Mouse (Mus musculus) small intestine, adult 2 months (tissue): Measurements from ENCODE around the gene Zcchc14. TPM values are rescaled to one million over a fixed set of nuclear protein-coding genes. Genes with fewer than 3 reads are reported as not detected.
A peak's percentile ranks its signal among the peaks of the same experiment; 100 is the strongest.

Source experiments
- H3K27ac ChIP-seq: fragments of 200-500 bp; 2 replicates; pipeline ENCODE4 v1.5.1; 2012; ENCODE audit warnings: low read depth, low read length, control low read depth, inconsistent platforms; ENCODE audit not compliant: insufficient read depth
- H3K27me3 ChIP-seq: fragments of 200-500 bp; 2 replicates; pipeline ENCODE4 v1.6.1; 2012; ENCODE audit warnings: mild to moderate bottlenecking, moderate library complexity, low read length, inconsistent platforms; ENCODE audit not compliant: control insufficient read depth, insufficient read depth
- H3K36me3 ChIP-seq: fragments of 200-500 bp; 2 replicates; pipeline ENCODE4 v1.6.1; 2012; ENCODE audit warnings: mild to moderate bottlenecking, low read length, control low read depth, inconsistent platforms; ENCODE audit not compliant: control insufficient read depth, insufficient read depth
- H3K4me1 ChIP-seq: fragments of 200-500 bp; 2 replicates; pipeline ENCODE4 v1.6.1; 2012; ENCODE audit warnings: low read length, inconsistent platforms, mixed read lengths; ENCODE audit not compliant: control insufficient read depth, insufficient read depth, insufficient read length
- H3K4me3 ChIP-seq: fragments of 200-500 bp; 2 replicates; pipeline ENCODE4 v1.5.1; 2012; ENCODE audit warnings: low read depth, mild to moderate bottlenecking, control low read depth, inconsistent platforms, low read length, moderate library complexity
- CTCF ChIP-seq: fragments of 200-500 bp; IDR thresholded peaks from 2 replicates; pipeline ENCODE4 v1.5.1; 2012; ENCODE audit warnings: low read depth, mild to moderate bottlenecking, control low read depth, inconsistent platforms, low read length, moderate library complexity, mixed read lengths; ENCODE audit not compliant: insufficient replicate concordance, insufficient read length; ENCODE audit errors: extremely low read depth
- POLR2A ChIP-seq: fragments of 200-500 bp; IDR thresholded peaks from 2 replicates; pipeline ENCODE4 v1.6.1; 2012; ENCODE audit warnings: low read depth, mild to moderate bottlenecking, control low read depth, inconsistent platforms, low read length, moderate library complexity
- WGBS: fragments of 180-500 bp; shearing (Covaris S2); methylation state at CpG from one replicate; pipeline ENCODE4 v1.1.7; 2018; 5-methylcytosine and 5-hydroxymethylcytosine counted together
- polyA plus RNA-seq: library from polyadenylated mRNA; depleted of rRNA; stranded (reverse); fragments of >200 nt; gene quantifications from 2 replicates; pipeline ENCODE4 v1.2.3, GENCODE M21; 2012

Gene Zcchc14
- polyA plus RNA-seq, 1 experiment: 31.3 TPM

GRCm38 (mm10) chr8:121651874-121652361 lies 783 bp downstream of the Zcchc14 start:
- Histone ChIP-seq H3K4me1 (peaks cover 37% of the 10 kb centered on the region), H3K27ac (peak overlapping the region; percentile 1; the same call in 1 of the 2 replicates), H3K36me3 (no peaks in the 10 kb centered on the region), H3K27me3 (no peaks in the 10 kb centered on the region), H3K4me3 (peak overlapping the region; percentile 71)
- TF ChIP-seq POLR2A (no peak), CTCF (no peak)
- 6% methylated on average over 54 of the region's 56 CpGs for WGBS

- Histone ChIP-seq H3K36me3 (no peaks in the 10 kb centered on the region), H3K4me3 (peak overlapping the region; percentile 71), H3K27ac (peak overlapping the region; percentile 1; the same call in 1 of the 2 replicates), H3K27me3 (no peaks in the 10 kb centered on the region), H3K4me1 (peaks cover 37% of the 10 kb centered on the region)
- 8% methylated on average over 47 of the region's 47 CpGs for WGBS
- TF ChIP-seq CTCF (no peak), POLR2A (peak; percentile 29; the same call in 1 of the 2 replicates)
Observed at GRCm38 (mm10) chr8:121651308-121651873, 1.3 kb downstream of the Zcchc14 start.

GRCm38 (mm10) chr8:121650389-121651307 lies 2.1 kb downstream of the Zcchc14 start:
- peak overlapping the region; percentile 71 for H3K4me3 ChIP-seq

GRCm38 (mm10) chr8:121649904-121650303 lies 2.8 kb downstream of the Zcchc14 start:
- Histone ChIP-seq H3K27ac (peak overlapping the region; percentile 64), H3K4me1 (peaks cover 40% of the 10 kb centered on the region), H3K27me3 (no peaks in the 10 kb centered on the region), H3K36me3 (no peaks in the 10 kb centered on the region), H3K4me3 (peak overlapping the region; percentile 46)
- TF ChIP-seq POLR2A (peak; percentile 19; the same call in 1 of the 2 replicates), CTCF (no peak)
- WGBS: 23% methylated on average over 10 of the region's 10 CpGs

More at GRCm38 (mm10) chr8:121650389-121651307, 2.1 kb downstream of the Zcchc14 start:
- WGBS: 36% methylated on average over 20 of the region's 20 CpGs
- TF ChIP-seq POLR2A (no peak), CTCF (no peak)
- Histone ChIP-seq H3K27me3 (no peaks in the 10 kb centered on the region), H3K27ac (peak overlapping the region; percentile 3; the same call in 1 of the 2 replicates), H3K36me3 (no peaks in the 10 kb centered on the region), H3K4me1 (peaks cover 37% of the 10 kb centered on the region)

GRCm38 (mm10) chr8:121649423-121649822 lies 3.3 kb downstream of the Zcchc14 start:
- Histone ChIP-seq H3K4me1 (peaks cover 40% of the 10 kb centered on the region), H3K4me3 (peak overlapping the region; percentile 46)

GRCm38 (mm10) chr8:121648451-121648850 lies 4.2 kb downstream of the Zcchc14 start:
- H3K27ac ChIP-seq: no peak overlapping the region
- no peaks in the 10 kb centered on the region for H3K27me3 ChIP-seq
- WGBS: 69% methylated on average over 16 of the region's 16 CpGs
- TF ChIP-seq CTCF (no peak), POLR2A (no peak)
- H3K4me3 ChIP-seq: no peak overlapping the region
- peaks cover 37% of the 10 kb centered on the region for H3K4me1 ChIP-seq
- no peaks in the 10 kb centered on the region for H3K36me3 ChIP-seq

More at GRCm38 (mm10) chr8:121649423-121649822, 3.3 kb downstream of the Zcchc14 start:
- WGBS: 47% methylated on average over 5 of the region's 5 CpGs
- Histone ChIP-seq H3K27ac (peak overlapping the region; percentile 64), H3K36me3 (no peaks in the 10 kb centered on the region), H3K27me3 (no peaks in the 10 kb centered on the region)
- TF ChIP-seq POLR2A (no peak), CTCF (no peak)
